Mouse (Mus musculus) heart, adult 2 months (tissue): ENCODE measurements around the gene Itfg2. TPM values are rescaled to one million over a fixed set of nuclear protein-coding genes. Genes with fewer than 3 reads are reported as not detected.

Experiments
- DNase-seq, 2 experiments: peaks; one replicate each; pipeline ENCODE4 v3.0.0; 2021
- H3K27ac ChIP-seq: fragments of 200-600 bp; 2 replicates; pipeline ENCODE4 v1.8.1; 2022
- H3K27me3 ChIP-seq: fragments of 200-500 bp; 2 replicates; pipeline ENCODE4 v1.6.1; 2012; ENCODE audit warnings: mild to moderate bottlenecking, low read length, inconsistent platforms, mixed read lengths; ENCODE audit not compliant: control insufficient read depth, insufficient read depth
- H3K36me3 ChIP-seq: fragments of 200-500 bp; 2 replicates; pipeline ENCODE4 v1.6.1; 2012; ENCODE audit warnings: low read length, inconsistent platforms; ENCODE audit not compliant: control insufficient read depth, insufficient read depth
- H3K4me1 ChIP-seq: fragments of 200-500 bp; 2 replicates; pipeline ENCODE4 v1.6.1; 2011; ENCODE audit warnings: low read length; ENCODE audit not compliant: control insufficient read depth, insufficient read depth
- H3K4me3 ChIP-seq: fragments of 200-600 bp; 2 replicates; pipeline ENCODE4 v1.8.1; 2022
- H3K79me2 ChIP-seq: fragments of 200-500 bp; replicated peaks from 2 replicates; pipeline ENCODE4 v1.6.1; 2012; ENCODE audit warnings: mild to moderate bottlenecking, inconsistent platforms, low read length, moderate library complexity, mixed read lengths; ENCODE audit not compliant: control insufficient read depth, insufficient read depth
- H3K9ac ChIP-seq: fragments of 200-500 bp; 2 replicates; pipeline ENCODE4 v1.6.1; 2012; ENCODE audit warnings: low read depth, mild to moderate bottlenecking, control low read depth, inconsistent platforms, low read length, mixed read lengths
- CTCF ChIP-seq: fragments of 200-600 bp; IDR thresholded peaks from 2 replicates; pipeline ENCODE4 v1.8.1; 2022; ENCODE audit warnings: antibody characterized with exemption, mild to moderate bottlenecking, moderate library complexity
- EP300 ChIP-seq: fragments of 200-500 bp; IDR thresholded peaks from 2 replicates; pipeline ENCODE4 v1.6.1; 2011; ENCODE audit warnings: low read depth, low read length, control low read depth; ENCODE audit not compliant: insufficient read depth
- POLR2A ChIP-seq: fragments of 200-500 bp; IDR thresholded peaks from 2 replicates; pipeline ENCODE4 v1.6.1; 2011; ENCODE audit warnings: mild to moderate bottlenecking, low read depth, low read length, control low read depth; ENCODE audit not compliant: insufficient read depth
- WGBS: fragments of 180-500 bp; shearing (Covaris S2); methylation state at CpG from one replicate; pipeline ENCODE4 v1.1.7; 2018; 5-methylcytosine and 5-hydroxymethylcytosine counted together
- intact Hi-C: fragments of 180-260 bp; cut with DNase I; formaldehyde crosslinking; loops from one replicate; pipeline ENCODE4 v1.15.1; 2025
- polyA plus RNA-seq: library from polyadenylated mRNA; depleted of rRNA; stranded (reverse); fragments of >200 nt; gene quantifications from 2 replicates; pipeline ENCODE4 v1.2.3, GENCODE M21; 2012
- total RNA-seq, 2 experiments: library from RNA; stranded (reverse); gene quantifications; 2 replicates each; pipeline ENCODE4 v1.2.3; 2021

The Itfg2 gene
- total and polyA plus RNA-seq, 3 experiments, result 17.0 to 21.5 (median 21.2) TPM

DNA sequence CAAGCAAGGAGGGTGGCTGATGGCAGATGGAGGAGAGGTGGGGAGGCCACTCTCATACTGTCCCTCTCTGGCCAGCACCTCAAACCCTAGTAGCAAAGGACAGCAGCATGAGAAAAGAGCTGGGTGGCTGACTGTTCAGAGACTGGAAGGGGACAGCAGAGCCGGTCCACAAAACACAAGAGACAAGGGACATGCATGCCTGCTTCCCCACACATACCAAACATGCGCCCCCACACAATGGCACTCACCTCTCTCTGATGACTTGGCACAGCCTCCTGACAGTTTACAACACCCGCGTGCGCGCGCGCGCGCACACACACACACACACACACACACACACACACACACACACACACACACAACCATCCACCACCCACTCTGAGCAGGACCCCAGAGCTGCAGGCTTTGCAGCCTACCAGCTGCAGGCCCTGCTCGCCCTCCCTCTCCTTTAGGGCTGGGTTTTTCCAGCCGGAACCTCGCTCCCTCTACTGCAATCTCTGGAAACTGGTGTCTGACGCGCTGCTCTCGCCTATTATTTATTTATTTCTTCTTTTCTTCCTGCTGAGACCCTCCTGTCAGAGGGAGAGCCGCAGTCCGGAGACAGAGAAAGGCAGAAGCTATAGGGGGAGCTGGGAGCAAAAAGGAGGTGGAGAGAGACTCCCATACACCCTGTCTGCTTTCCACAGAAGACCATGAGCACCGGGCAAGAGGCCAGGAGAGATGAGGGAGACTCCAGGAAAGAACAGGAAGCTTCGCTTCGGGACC lies 25.1 kb downstream of the Itfg2 start:
- no peaks in the 10 kb centered on the region for H3K27me3 ChIP-seq
- intact Hi-C loops, result no loop called here
- no peak overlapping the region for H3K4me3 ChIP-seq
- no peak overlapping the region for H3K27ac ChIP-seq
- DNase-seq, result peak; percentile 15 to 34
- H3K79me2 ChIP-seq, result no peaks in the 10 kb centered on the region
- no peaks in the 10 kb centered on the region for H3K36me3 ChIP-seq
- TF ChIP-seq EP300 (no peak), CTCF (no peak), POLR2A (no peak)
- H3K4me1 ChIP-seq, result no peaks in the 10 kb centered on the region
- peak overlapping the region; percentile 6; the same call in 1 of the 2 replicates for H3K9ac ChIP-seq
- 33% methylated on average over 21 of the region's 21 CpGs for WGBS

DNA sequence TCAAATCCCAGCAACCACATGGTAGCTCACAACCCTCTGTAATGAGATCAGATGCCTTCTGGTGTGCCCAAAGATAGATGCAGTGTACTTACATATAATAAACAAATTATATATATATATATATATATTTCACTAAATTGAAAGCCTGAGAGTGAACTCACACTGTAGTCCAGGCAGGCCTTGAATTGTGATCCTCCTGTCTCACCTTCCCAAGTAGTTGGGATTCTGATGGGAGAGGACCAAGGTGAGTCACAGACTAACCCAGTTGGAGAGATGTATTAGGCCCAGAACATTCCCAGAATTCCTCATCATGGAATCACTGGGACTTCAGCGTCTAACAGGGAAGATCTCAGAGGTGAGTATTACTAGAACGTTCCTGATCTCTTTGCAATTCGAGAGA lies 25.7 kb downstream of the Itfg2 start, which contains the start of gene Nrip2:
TSS of gene Nrip2 (plus strand) at position 301 of the 400 bp plus-strand sequence.
- no peaks in the 10 kb centered on the region for H3K4me1 ChIP-seq
- no peaks in the 10 kb centered on the region for H3K79me2 ChIP-seq
- peak within 1 kb of the TSS; percentile 6; the same call in 1 of the 2 replicates for H3K9ac ChIP-seq
- WGBS, result 76% methylated on average over 3 of the region's 3 CpGs
- DNase-seq, result no peak
- H3K4me3 ChIP-seq, result no peak within 1 kb of the TSS
- no peaks in the 10 kb centered on the region for H3K36me3 ChIP-seq
- intact Hi-C loops, result no loop called here
- H3K27me3 ChIP-seq, result no peaks in the 10 kb centered on the region
- no peak within 1 kb of the TSS for H3K27ac ChIP-seq
- TF ChIP-seq EP300, result no peak
- TF ChIP-seq POLR2A, result no peak

DNA sequence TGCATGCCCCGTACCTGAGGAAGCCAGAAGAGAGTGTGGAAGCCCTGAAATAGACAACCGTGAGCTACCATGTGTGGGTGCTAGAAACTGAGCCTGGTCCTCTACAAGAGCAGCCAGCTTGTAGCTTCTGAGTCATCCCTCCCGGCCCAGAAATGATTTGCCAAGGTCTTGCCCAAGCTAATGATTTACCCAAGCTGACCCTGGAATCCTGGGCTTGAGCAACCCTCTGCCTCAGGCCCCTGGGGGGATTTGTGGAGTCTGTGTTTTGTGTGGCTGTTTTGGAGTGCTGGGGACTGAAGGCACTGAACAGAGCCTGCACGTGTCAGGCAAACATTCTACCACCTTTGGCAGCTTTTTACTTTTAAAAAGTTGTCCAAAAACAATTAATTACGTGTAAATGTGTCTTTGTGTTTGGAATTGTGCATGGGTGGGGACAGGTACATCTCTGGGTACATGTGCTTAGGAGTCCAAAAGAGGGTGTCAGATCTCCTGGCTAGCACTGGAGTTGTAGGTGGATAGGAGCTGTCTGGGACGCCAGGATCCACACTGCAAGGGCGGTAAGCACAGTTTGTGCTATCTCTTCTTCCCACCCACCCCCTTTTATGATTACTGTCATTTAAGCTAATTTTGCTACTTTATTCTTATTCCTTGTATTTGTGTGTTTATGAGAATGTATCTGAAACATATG lies 27.0 kb downstream of the Itfg2 start:
- TF ChIP-seq CTCF, result no peak
- Histone ChIP-seq H3K36me3 (no peaks in the 10 kb centered on the region), H3K9ac (no peak overlapping the region), H3K4me3 (no peak overlapping the region), H3K27me3 (no peaks in the 10 kb centered on the region), H3K27ac (no peak overlapping the region), H3K4me1 (peaks cover 2% of the 10 kb centered on the region; the same call in 1 of the 2 replicates), H3K79me2 (no peaks in the 10 kb centered on the region)
- intact Hi-C loops, result no loop called here
- 77% methylated on average over 7 of the region's 7 CpGs for WGBS
- no peak for DNase-seq

DNA sequence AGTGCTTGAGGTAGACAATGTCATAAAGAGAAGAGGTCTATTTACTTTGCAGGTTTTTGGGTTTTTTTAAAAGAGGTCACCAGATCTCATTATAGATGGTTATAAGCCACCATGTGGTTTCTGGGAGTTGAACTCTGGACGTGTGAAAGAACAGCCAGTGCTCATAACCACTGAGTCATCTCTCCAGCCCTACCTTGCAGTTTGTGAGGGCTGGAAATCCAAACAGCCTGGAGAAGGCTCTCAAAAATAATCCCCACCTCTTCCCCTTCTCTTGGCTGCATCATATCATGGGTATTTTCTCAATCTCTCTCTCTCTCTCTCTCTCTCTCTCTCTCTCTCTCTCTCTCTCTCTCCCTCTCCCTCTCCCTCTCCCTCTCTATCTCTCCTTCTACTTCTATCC lies 34.0 kb downstream of the Itfg2 start:
- Histone ChIP-seq H3K9ac (no peak overlapping the region), H3K4me3 (no peak overlapping the region), H3K4me1 (peaks cover 2% of the 10 kb centered on the region; the same call in 1 of the 2 replicates), H3K27me3 (no peaks in the 10 kb centered on the region), H3K36me3 (no peaks in the 10 kb centered on the region), H3K79me2 (no peaks in the 10 kb centered on the region), H3K27ac (no peak overlapping the region)
- WGBS, result 50% methylated on average over 1 of the region's 1 CpGs
- DNase-seq, result no peak
- intact Hi-C loops, result no loop called here
- no peak for TF ChIP-seq EP300
- TF ChIP-seq CTCF, result no peak

DNA sequence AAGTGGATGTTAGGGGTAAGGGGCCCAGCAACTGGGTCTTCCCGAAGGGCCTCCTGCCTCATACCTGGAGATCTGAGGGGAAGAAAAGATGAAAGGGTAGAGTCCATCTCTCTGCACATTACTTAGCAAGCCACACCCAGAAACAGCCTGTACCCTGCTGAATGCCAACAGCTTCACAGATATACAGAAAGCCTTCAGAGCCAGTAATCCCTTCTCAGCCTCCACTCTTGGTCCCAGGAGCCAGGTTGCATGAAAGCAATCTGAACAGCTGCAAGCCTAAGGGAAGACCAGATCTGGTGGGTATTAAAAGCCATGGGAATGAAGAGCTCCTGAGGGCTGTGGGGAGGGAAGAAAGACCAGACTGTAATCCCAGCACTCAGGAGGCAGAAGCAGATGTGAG lies 35.5 kb downstream of the Itfg2 start:
- intact Hi-C loops, result no loop called here
- no peak for TF ChIP-seq CTCF
- TF ChIP-seq POLR2A, result no peak
- TF ChIP-seq EP300, result no peak
- WGBS, result 89% methylated on average over 1 of the region's 1 CpGs
- Histone ChIP-seq H3K9ac (no peak overlapping the region), H3K27ac (no peak overlapping the region), H3K4me1 (peaks cover 2% of the 10 kb centered on the region; the same call in 1 of the 2 replicates), H3K79me2 (no peaks in the 10 kb centered on the region), H3K4me3 (no peak overlapping the region), H3K36me3 (no peaks in the 10 kb centered on the region), H3K27me3 (no peaks in the 10 kb centered on the region)
- no peak for DNase-seq

DNA sequence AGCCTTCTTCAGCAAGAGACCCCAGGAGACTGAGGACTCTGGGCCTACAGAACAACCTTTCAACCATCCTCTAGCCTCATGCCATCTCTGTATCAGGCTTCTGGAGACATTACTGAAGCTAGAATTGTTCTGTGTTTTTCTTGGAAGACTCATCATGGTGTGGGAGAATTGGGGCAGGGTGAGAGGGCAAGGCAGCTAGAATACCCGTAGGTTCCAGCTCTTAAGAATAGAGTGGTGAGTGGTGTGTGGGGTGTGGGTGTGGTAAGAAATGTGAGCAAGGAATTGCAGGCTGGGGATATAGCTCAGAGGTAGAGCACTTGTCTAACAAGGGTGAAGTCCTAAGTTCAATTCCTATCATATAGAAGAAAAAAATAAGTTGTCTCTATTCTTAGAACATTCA lies 39.7 kb downstream of the Itfg2 start:
- H3K36me3 ChIP-seq, result no peaks in the 10 kb centered on the region
- intact Hi-C loops, result no loop called here
- 66% methylated on average over 1 of the region's 1 CpGs for WGBS
- DNase-seq, result no peak
- TF ChIP-seq CTCF (no peak), EP300 (no peak), POLR2A (no peak)
- H3K9ac ChIP-seq, result no peak overlapping the region
- no peak overlapping the region for H3K27ac ChIP-seq
- H3K27me3 ChIP-seq, result no peaks in the 10 kb centered on the region
- no peaks in the 10 kb centered on the region for H3K79me2 ChIP-seq
- H3K4me3 ChIP-seq, result no peak overlapping the region
- no peaks in the 10 kb centered on the region for H3K4me1 ChIP-seq
